Mouse (Mus musculus) right cerebral cortex, postnatal 4 days (tissue): ENCODE measurements around the gene St14.
A peak's percentile ranks its signal among the peaks of the same experiment; 100 is the strongest.

ENCODE experiments used
- DNase-seq: peaks from one replicate; pipeline ENCODE4 v3.0.0-alpha.2; 2022

St14 gene

DNA sequence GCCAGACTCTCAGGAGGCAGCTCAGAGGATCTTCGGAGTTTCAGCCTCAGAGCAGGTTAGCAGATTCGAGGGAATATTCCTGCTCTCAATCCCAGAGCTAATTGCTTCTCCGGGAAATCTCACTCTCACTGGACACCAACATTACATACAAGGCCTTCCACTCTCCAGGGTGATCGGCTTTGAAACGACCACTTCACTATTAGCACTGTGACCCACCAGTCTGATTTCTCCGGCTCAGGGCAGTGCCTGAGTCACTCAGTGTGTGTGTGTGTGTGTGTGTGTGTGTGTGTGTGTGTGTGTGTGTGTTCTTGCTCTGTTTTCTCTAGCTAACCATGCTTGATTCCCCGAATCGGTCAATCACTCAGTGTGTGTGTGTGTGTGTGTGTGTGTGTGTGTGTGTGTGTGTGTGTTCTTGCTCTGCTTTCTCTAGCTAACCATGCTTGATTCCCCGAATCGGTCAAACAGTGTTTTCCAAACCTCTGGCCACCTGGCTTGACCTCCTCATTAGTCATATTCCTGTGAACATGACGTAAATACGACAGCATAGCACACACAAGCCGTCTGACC is 9.1 kb downstream of the St14 start:
- DNase-seq: no peak

DNA sequence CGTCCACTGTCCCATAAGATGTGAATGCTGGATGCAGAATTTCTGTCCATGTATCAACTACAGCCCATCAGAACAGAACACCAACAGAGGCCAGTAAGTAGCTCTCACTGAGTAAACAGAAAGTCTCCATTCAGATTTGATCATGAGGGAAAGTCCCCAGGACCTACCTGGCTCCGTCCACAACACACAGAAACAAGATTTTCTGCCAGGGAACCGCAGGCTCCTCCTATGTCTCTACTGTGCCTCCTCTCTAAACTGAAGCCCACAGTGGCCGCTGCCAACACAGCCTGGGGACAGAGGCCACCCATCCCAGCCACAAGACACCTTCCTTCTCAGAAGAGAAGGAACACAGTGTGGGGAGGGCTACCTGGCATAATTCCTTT is 11.1 kb downstream of the St14 start:
- DNase-seq: no peak

DNA sequence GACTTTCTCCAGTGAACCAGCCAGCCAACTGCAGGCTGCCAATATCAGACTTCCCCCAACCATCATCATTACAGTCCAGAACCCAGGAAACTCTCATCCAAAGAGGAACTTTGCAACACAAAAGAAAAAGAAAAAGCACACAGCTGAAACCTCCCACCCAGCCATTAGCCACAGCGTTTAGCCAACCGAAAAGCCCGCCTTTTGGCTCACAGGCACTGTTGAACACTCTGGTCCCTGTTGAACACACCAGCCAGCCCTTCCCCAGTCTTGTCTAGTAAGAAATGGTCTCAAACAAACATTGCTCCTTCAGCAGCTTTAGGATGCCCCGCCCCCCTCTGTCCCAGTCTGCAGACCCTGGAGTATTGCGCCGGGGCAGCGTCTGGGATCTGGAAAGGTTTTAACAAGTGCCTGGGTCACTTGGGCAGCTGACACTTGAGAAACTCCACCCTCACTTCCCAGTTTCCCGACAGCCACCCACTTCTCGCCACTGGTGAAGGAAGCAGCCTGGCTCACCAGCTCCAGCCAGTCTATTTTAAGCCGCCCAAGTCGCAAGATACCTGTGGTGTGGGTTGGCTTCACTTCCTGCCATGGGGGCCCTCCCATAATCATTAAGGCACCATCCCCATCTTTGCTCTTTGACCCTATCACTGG is 11.6 kb downstream of the St14 start:
- no peak for DNase-seq

DNA sequence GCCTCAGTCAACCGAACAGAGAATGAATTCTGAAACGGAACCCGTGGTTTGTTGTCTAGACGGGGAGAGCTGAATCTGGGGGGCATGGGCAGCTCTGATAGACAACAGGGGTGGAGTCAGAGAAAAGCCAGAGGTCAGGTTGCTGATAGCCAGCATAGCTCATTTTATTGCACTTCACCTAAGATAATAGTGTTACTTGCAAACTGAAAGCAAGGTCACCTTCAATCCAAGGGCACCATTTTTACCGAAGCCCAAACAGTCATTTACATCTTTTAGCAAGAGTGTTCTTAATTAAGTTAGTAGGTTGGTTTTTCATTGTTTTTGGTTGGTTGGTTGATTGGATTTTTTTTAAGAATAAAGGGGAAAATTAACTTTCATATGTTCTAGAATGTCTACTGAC is 12.2 kb downstream of the St14 start:
- DNase-seq: no peak

DNA sequence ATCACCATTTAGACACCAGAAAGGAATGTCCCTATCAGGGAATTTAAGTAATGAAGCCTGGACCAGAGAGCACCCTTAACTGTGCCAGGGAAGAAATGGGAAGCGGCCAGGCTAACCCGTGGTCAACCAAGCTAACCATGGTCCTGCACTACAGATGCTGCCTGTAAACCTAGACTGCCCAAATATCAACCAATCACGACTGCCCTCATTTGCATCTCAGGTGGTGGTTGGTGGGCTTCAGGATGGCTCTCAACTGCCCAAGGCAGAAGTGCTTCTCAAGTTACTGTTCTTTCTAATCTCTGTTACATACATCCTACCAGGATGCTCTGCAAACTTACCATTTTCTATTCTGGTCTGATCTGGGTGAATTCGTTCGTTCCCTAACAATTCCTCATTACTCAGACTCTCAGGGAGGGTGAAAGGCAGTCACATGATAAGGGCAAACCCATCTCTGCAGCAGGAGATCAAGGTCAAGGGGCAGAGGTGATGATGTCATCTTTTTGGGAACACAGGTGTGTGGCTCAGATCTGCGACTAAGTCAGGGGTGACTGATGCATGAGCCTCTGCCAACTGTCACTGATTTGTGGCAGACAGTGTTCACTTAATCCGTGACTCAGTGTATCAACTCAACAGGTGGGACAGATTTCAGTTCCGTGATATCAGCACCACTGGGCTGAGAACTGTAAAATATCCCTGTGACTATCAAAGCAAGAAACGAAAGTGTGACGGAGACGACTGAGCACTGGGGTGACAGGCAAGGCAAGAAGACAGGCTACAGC is 12.9 kb downstream of the St14 start:
- DNase-seq: no peak

DNA sequence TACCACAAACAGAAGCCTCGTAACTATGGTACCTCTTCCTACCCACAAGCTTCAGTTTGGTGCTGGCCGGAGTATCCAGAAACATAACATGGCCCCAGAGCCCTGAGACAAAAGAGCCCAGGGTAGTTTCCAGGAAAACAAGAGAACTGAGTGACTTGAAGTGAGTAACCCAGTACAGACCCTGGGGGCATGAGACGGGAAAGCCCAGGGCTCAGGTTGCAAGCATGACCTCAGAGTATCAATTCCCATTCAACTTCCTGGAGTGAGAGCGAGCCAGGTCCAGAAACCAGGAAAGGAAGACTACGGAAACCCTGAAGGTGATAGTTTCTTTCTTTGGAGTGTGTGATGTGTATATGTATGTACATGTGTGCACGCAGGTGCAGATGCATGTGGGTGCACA is 14.2 kb downstream of the St14 start:
- no peak for DNase-seq

DNA sequence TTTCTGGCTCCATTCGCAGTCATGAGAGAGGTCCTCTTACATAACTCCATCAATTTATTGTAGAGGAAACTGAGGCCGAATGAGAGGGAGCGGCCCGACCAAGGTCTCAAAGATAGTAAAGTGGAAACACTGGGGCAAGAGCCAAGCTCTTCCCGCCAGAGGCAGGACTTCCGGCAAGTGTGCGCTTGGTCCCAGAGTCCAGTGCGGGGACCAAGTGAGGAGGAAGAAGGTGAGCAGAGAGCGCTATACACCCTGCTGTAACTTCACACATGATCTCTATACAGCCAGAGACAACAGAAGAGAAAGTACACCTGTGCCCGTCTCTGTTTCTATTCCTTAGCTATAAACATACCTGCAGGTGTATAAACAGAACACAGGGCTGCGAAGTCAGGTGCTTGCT is 14.6 kb downstream of the St14 start:
- no peak for DNase-seq

DNA sequence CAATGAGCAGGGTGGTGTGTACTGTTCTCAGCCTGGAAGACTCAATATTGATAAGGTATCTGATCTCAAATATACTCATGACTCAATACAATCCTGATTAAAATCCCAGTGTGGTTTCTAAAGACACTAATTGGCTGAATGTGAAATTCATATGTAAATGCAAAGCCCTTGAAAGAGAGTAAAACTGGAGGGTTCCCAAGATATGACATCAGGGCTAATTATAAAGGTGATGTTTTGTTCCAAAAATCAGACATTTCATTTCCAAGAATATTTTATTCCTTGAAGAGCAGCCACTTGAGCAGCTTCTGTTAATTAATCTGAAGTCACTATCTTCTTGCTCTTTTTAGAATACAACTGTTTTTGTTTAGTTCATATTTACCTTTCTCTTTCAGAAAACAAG is 16.1 kb downstream of the St14 start:
- no peak for DNase-seq

DNA sequence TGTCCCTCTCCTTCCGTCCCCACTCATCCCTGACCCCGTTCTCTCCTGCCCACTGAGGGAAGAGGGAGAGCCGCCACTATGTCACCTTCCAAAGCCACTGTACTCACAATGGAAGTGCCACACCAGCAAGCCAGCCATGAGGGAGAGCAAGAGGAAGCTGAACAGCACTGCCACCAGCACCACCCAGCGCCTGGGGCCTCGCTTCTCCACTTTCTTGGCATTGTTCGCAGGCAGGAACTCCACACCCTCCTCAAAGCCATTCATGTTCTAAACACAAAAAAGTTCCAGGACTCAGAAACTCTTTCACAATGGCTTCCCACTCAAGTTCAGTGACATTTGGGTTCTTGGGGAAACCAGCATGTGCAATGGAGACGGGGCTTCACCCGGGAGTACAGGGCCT is 23.2 kb downstream of the St14 start:
- no peak for DNase-seq

DNA sequence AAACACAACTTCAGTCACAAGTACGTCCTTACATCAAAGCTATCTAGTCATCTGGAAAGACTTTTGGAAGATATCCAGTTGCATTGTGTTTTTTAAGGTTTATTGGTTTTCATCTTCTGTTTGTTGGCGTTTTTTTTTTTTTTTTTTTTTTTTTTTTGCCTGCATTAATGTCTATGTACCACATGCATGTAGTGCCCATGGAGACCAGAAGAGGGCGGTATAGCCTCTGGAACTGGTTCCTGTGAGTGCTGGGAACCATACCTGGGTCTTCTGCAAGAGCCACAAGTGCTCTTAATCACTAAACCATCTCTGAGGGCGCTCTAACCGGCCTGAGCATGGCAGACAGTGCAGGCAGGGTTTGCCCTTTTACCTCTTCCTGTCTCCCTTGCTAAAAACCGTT is 33.5 kb downstream of the St14 start:
- no peak for DNase-seq

DNA sequence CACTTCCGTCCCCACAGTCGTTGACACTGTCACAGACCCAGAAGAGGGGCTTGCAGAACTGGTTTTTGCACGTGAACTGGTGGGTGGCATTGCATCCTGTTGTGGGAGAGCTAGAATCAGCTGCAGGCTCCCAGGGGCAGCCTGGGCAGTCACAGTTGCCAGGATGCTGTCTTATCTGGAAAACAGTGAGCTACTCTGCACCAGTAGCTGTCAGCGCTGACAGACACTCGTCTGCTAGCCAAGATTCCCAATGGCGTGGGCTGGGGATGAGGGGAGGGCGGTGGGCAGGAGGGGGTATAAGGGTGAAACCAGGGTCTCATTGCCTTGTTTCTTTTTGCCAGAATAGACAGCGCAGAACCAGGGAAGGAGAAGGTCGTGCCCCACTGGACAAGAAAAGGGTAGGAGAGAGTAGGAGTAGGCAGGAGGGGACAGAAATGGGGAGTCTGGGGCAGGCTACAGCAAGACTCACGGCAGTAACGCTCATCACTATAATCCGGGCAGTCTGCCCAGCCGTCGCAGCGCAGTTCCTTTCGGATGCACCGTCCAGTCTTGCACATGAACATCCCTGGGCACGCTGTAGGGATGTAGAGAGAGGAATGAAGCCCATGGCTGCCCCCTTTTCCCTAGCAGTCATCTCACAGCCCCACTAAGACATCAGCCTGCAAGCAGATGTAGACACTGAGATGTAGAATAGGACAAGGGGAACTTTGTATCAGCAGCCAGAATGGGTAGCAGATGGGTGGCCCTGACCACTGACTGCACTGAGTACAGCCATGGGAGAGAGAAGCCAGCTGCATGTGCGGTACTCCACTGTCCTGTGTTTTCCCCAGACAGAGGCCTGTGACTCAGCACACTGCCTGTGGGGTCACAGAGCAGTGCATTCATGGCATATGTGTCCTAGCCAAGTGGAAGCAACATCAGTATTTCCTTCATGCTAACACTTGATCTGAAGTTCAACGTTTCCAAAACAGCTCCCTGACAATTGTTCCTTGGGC is 34.3 kb downstream of the St14 start:
- DNase-seq: no peak

DNA sequence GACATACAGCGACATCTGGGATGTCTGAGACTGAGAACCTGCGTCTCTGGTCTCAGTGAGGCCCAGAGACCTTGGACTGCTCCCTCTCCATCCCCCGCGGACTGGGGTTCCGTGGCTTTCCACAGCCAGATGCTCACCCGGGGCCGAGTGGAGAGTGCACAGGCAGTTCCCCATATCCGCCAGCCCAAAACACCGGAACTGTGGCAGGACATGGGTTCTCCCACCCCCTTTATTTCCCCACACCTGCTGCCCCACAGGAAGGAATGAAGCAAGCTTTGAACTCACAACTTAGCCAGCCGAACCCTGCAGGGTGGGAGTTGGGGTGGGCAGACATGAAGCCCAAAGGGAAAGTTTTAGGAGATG is 38.8 kb downstream of the St14 start:
- no peak for DNase-seq

DNA sequence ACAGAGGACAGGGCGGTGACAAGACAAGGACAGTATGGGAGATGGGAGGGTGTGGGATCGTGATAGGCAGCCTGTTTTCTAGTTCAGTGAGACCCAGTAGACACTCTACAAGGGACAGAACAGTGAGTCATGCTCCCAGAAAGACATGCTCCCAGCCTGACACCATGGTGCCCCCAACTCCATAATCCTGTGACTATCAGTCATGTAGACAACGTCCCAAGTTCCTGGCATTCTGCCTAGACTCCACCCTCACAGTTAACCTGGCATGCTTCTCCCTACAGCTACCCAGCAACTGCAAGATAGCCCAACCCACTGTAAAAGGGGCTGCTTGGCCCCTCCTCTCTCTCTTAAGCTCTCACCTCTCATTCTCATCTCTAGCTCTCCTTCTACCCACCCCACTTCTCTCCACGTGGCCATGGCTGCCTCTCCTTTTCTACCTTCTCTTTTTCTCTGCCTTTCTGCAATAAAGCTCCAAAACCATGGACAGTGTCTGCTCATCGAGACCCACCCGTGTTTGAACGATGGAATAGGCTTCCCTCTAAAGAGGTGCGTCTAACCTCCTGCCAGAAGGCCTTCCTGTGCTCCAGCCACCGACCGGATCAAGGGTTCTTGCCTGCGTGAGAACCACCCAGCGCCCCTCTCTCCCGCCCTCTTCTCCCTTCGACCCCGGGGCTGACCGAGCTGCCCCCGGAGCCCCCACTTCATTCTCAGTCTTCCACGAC is 39.4 kb downstream of the St14 start:
- DNase-seq: no peak

DNA sequence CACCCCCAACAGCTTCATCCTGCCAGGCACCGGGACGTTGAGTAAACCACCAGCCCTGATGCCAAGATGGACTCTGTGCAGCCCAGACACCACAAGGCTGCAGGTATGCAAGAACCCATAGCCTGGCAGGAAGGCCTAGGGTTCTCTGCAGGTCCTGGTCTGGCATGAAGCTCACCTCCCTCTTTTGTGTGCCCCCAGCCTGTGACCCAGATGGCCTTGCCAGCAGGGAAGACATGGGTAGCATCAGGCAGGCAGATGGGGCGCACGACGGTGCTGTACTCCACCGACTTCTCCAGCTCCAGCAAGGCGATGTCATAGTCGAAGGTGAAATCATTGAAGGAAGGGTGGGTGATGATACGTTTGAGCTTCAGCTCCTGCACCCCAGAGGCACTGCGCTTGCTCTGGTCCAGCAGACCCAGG is 40.5 kb downstream of the St14 start:
- no peak for DNase-seq

DNA sequence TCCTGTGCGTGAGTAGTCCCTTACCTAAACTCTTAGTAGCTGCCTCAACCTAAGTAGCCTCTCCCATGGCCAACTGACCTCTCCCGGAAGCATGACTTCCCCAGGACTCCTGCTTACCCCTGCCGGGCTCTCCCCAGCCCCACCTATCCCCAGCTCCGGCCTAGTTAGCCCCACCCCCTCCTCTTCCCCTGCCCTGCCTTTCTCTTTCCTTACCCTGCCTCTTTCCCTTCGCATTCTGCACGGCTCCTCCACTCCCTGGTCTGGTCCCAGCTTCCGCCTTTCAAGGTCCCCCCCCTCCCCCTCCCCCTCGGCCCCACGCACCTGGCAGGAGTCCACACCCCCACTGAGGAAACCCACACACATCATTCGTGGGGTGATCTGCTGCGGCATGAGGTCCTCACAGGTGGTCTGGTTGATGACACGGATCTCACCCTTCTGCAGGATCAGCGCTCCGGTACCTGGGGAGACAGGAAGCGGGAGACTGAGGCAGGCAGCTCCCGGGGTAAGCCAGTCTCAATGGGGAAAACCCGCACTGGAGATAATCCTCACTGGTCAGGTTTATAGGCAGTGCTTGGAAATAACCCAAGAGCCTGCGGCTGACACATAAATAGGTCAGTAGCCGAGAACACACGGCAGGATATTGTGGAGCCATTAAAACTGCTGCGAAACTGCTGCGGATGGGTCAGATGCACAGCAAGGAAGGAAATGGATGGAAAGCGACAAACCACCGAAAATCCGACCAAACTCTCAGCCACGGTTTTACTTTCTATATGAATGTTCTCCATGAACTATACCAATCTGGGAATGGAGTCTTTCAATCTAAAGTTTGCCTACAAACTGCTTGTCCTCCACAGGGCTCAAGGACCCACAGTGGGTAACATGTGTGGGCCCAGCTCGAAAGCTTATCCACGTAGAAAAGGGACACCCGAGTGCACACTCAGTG is 41.3 kb downstream of the St14 start:
- no peak for DNase-seq

DNA sequence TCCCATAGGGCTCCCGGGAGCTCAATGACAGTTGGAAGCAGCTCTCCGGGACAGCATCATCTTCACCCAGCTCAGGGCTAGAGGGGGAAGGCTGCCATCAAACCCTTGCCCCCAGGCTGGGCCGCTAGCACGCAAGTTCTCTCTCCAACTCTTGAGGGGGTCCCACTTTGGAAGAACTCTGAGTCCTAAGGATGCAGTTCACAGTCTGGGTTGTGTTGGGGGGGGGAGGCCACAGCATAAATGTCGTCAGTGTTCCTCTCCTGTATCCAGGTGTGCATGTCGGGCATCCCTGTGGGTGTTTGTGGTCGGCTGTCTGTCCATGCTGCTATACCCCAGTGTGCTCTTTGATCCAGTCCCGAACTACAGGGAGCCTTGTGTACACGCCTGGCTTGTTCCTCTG is 42.1 kb downstream of the St14 start:
- DNase-seq: no peak

DNA sequence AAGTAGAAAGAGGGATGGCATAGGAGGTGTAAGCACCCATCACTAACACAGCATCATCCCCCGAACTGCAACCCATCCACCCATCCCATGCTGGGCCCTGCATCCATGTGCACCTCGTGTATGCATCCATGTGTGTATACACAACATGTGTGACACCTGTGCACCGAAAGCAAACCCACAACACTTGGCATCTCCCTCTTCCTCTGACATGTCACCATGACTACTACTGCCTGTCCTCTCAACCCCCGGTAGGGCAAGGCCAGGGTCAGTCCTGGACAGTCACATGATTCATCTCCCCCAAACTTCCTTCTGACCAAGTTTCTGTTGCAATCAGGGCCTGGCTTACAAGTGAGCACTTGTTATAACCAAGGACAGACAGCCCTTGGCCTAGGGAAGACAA is 42.8 kb downstream of the St14 start:
- DNase-seq: no peak

DNA sequence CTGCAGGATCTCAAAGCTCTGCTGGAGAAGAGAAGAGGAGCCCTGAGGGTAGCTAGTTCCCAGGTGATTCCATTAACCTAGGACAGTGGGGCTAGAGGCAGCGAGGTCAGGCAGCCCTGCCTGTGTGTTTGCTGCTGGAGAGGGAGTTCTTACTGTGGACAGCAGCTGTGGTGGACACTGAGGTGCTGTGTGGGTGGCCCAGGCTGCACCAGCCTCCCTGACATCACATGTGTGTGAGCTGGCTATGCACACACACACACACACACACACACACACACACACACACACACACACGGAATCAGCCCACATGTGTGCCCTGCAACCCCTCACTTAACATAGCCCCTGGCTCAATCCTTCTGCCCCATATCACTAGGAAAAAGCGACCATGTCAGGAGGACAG is 43.5 kb downstream of the St14 start:
- no peak for DNase-seq

DNA sequence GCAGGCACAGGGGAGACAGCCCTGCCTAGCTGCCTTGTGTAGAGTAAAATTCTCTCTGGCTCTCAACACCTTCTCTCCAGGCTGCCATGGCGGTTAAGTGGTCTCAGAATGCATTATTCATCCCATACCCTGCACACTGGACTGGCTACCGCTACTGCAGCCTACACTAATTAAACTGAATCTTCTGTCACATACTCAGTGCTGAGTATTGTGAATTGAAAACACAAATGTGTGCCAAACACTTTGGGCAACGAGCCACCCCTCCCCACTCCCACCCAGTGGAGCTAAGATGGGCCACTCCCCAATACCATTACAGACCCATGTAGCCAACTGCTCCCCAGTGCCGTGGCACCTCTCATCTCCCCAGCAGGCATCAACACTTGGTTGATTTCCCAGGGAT is 44.2 kb downstream of the St14 start:
- DNase-seq: peak; percentile 49

DNA sequence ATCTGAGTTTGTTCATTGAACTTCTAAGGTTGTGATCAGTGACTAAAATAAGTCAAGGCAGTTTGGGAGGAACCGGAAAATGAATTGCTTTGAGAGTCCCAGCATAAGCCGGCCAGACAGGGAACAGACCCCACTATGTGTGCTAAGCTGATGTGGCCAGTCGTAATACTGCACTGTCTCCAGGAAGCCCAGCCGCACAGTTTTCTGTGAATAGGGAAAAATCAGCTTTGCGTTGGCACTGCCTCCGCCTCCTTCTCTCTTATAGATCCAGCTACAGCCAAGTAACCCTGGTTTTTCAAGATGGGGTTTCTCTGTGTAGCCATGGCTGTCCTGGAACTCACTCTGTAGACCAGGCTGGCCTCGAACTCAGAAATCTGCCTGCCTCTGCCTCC is 44.9 kb downstream of the St14 start:
- no peak for DNase-seq

DNA sequence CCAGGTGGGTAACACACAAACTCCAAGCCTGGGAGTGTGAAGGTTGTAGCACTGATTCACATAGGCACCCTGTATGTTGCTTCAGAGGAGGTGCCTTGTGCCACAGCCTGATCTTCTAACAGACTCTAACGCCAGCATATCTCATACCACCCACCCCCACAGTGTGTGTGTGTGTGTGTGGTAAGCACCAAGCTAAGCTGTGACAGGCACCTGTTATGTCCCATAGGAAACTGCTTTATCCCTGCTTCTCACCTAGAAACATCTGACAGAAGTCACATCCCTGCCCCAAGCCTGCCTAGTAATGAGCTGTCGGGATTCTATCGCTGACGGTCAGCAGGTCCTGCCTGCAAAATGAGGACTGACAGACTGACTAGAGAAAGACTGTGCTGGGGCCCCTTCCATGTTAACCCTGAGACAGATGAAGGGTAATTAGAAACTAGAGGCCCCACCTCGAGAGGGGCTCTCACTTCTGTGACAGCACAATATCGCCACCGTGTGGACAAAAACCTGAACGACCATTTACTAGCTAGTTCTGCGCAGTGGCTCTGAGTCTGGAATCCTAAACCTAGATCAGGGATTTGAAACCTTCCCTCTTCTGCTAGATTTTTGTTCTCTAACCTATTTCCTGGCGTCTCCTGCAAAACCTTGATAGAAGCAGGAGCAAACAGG is 45.4 kb downstream of the St14 start:
- DNase-seq: peak; percentile 87
